Mouse (Mus musculus) myocyte (in vitro differentiated cells): ENCODE results near the gene Mcrip1. TPM values are rescaled to one million over a fixed set of nuclear protein-coding genes. Genes with fewer than 3 reads are reported as not detected.

Source experiments
- H3K27me3 ChIP-seq: one replicate; pipeline ENCODE4 v1.6.1; 2011; ENCODE audit not compliant: control insufficient read depth, insufficient read depth, insufficient read length
- H3K36me3 ChIP-seq: one replicate; pipeline ENCODE4 v1.6.1; 2011; ENCODE audit not compliant: control insufficient read depth, insufficient read depth
- H3K4me2 ChIP-seq: one replicate; pipeline ENCODE4 v1.6.1; 2011; ENCODE audit warnings: low read depth, control low read depth
- H3K4me3 ChIP-seq: one replicate; pipeline ENCODE4 v1.5.1; 2011; ENCODE audit warnings: mild to moderate bottlenecking, control low read depth, moderate library complexity
- H3K79me2 ChIP-seq: one replicate; pipeline ENCODE4 v1.6.1; 2011; ENCODE audit not compliant: control insufficient read depth, insufficient read depth
- H3ac ChIP-seq: one replicate; pipeline ENCODE4 v1.6.1; 2011; ENCODE audit not compliant: control insufficient read depth, insufficient read length
- CEBPB ChIP-seq: IDR thresholded peaks from 2 replicates; pipeline ENCODE4 v1.6.1; 2011; ENCODE audit warnings: mild to moderate bottlenecking, moderate library complexity; ENCODE audit not compliant: poor library complexity, insufficient read depth, severe bottlenecking
- E2F4 ChIP-seq: IDR thresholded peaks from one replicate; pipeline ENCODE4 v1.6.1; 2011; ENCODE audit warnings: mild to moderate bottlenecking, control low read depth, moderate library complexity; ENCODE audit not compliant: insufficient read depth
- MAX ChIP-seq: IDR thresholded peaks from one replicate; pipeline ENCODE4 v1.6.1; 2011; ENCODE audit warnings: low read depth, mild to moderate bottlenecking, control low read depth
- MYOD1 ChIP-seq, 3 experiments: IDR thresholded peaks; one replicate each; pipeline ENCODE4 v1.6.1; 2011; ENCODE audit warnings: control low read depth in 2 of 3, low read depth in 2 of 3, mild to moderate bottlenecking in 2 of 3, moderate library complexity in 1 of 3; ENCODE audit not compliant: insufficient read length in 2 of 3, control insufficient read depth in 1 of 3
- MYOG ChIP-seq, 3 experiments: IDR thresholded peaks; one replicate each; pipeline ENCODE4 v1.6.1; 2011; ENCODE audit warnings: control low read depth in 2 of 3, low read depth in 2 of 3, mild to moderate bottlenecking in 2 of 3; ENCODE audit not compliant: insufficient read length in 2 of 3, control insufficient read depth in 1 of 3, insufficient read depth in 1 of 3
- POLR2A ChIP-seq: IDR thresholded peaks from one replicate; pipeline ENCODE4 v1.6.1; 2011; ENCODE audit warnings: low read depth, mild to moderate bottlenecking, control low read depth, moderate library complexity; ENCODE audit not compliant: insufficient read length
- POLR2AphosphoS2 ChIP-seq: IDR thresholded peaks from one replicate; pipeline ENCODE4 v1.6.1; 2011; ENCODE audit warnings: low read depth, control low read depth; ENCODE audit not compliant: insufficient read length
- REST ChIP-seq: IDR thresholded peaks from one replicate; pipeline ENCODE4 v1.6.1; 2011; ENCODE audit warnings: mild to moderate bottlenecking, control low read depth, moderate library complexity; ENCODE audit not compliant: insufficient read depth, insufficient read length
- SRF ChIP-seq: IDR thresholded peaks from one replicate; pipeline ENCODE4 v1.6.1; 2011; ENCODE audit warnings: low read depth; ENCODE audit not compliant: control insufficient read depth, insufficient read length
- TCF12 ChIP-seq: IDR thresholded peaks from one replicate; pipeline ENCODE4 v1.6.1; 2011; ENCODE audit warnings: mild to moderate bottlenecking, control low read depth; ENCODE audit not compliant: poor library complexity, insufficient read depth, severe bottlenecking
- TCF3 ChIP-seq: IDR thresholded peaks from one replicate; pipeline ENCODE4 v1.6.1; 2011; ENCODE audit warnings: low read depth, control low read depth; ENCODE audit not compliant: insufficient read length
- USF1 ChIP-seq: IDR thresholded peaks from one replicate; pipeline ENCODE4 v1.6.1; 2011; ENCODE audit warnings: low read depth, mild to moderate bottlenecking, control low read depth, moderate library complexity
- polyA plus RNA-seq: library from polyadenylated mRNA; unstranded; fragments of >200 nt; fragmentation: generic; extraction: Trizol; gene quantifications from one replicate; pipeline ENCODE4 v1.2.1, GENCODE M21; 2012; ENCODE audit warnings: missing spikeins

The Mcrip1 gene
- polyA plus RNA-seq, 1 experiment = 237 TPM

DNA sequence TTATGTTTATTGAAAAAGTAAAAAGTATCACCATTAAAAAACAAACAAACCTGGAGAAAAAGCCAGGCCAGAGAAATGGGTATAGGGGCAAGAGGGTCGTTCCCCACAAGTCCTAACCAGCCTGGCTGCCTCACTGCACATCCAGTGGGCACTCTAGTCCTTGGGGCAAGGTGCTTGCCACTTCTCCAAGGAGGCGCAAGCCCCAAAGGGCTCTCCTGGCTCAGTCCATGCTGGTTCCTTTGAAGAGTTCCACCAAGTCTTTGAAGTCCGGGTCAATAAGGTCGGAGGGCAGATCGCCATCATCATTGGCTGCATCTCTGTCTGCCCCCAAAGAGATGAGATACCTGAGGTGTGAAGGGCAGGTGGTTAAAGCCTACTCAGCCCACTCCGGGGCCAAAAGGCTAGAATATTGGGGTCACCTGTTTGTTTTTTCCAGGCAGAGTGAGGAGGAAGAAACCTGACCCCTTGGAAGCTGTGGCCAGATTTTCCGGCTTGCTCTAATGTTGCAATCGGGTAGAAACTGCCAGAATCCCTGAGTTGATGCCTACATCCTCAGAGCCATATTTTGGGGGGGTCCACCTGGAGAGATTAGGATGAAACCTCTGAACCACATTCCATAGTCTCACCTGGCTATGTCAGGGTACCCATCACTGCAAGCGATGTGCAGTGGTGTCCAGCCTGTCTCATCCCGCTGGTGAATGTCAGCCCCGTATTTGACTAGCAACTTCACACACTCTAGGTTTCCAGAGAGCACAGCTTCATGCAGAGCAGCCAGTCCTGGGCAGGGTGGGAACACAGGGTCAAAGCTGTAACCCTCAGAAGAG, 671 bp upstream of the Mcrip1 start:
- TF ChIP-seq CEBPB (peak; percentile 20; the same call in 1 of the 2 replicates), TCF12 (no peak), POLR2AphosphoS2 (no peak), TCF3 (no peak)
- Histone ChIP-seq H3K27me3 (no peaks in the 10 kb centered on the region), H3K4me2 (peak overlapping the region; percentile 99), H3K36me3 (no peaks in the 10 kb centered on the region), H3K79me2 (peaks cover 33% of the 10 kb centered on the region), H3K4me3 (peak overlapping the region; percentile 75), H3ac (peak overlapping the region; percentile 63)

GRCm38 (mm10) chr11:120548786-120549167, 750 bp downstream of the Mcrip1 start:
- TF ChIP-seq MYOG (IDR thresholded peaks at IDR 0.05; ENCODE audit: control insufficient read depth in 1 of 3, insufficient read depth in 1 of 3, insufficient read length in 2 of 3, low read depth in 2 of 3) (peak in 1 of 3 experiments; percentile 20), USF1 (no peak)
- H3K4me2 ChIP-seq = peak overlapping the region; percentile 77

DNA sequence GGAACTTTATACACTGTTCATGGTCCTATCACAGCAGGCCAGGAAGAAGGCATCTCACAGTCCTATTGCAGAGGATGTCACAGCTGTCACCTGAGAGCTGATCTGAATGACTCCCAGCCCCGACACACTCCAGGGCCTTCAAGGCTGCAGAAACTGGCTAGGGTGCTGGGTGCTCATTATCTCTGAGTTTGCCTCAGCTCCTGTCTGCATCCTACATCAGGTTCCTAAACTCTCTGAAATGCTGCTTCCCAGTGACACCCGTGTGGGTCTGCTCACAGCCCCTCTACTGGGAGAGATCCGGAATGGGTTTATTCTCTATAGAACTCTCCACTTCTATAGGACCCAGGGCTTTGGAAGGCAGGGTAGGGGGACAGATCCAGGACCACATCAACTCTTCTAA, 1.3 kb downstream of the Mcrip1 start:
- Histone ChIP-seq H3K79me2 (peaks cover 33% of the 10 kb centered on the region), H3K4me2 (peak overlapping the region; percentile 77)
- no peak for TF ChIP-seq MYOG (IDR thresholded peaks at IDR 0.05; ENCODE audit: control insufficient read depth in 1 of 3, insufficient read depth in 1 of 3, insufficient read length in 2 of 3, low read depth in 2 of 3)
- no peak for TF ChIP-seq CEBPB
- no peak for TF ChIP-seq MYOD1 (IDR thresholded peaks at IDR 0.05; ENCODE audit: control insufficient read depth in 1 of 3, insufficient read length in 2 of 3, low read depth in 2 of 3)
- TF ChIP-seq REST = no peak
- TF ChIP-seq TCF12 = no peak
- TF ChIP-seq POLR2AphosphoS2 = peak; percentile 22
- no peak for TF ChIP-seq TCF3
- TF ChIP-seq E2F4 = no peak
- TF ChIP-seq USF1 = no peak

More at GRCm38 (mm10) chr11:120548786-120549167, 750 bp downstream of the Mcrip1 start:
- peaks cover 5% of the 10 kb centered on the region for H3K36me3 ChIP-seq
- H3ac ChIP-seq = peak overlapping the region; percentile 63
- no peaks in the 10 kb centered on the region for H3K27me3 ChIP-seq
- H3K4me3 ChIP-seq = peak overlapping the region; percentile 75
- H3K79me2 ChIP-seq = peaks cover 33% of the 10 kb centered on the region

DNA sequence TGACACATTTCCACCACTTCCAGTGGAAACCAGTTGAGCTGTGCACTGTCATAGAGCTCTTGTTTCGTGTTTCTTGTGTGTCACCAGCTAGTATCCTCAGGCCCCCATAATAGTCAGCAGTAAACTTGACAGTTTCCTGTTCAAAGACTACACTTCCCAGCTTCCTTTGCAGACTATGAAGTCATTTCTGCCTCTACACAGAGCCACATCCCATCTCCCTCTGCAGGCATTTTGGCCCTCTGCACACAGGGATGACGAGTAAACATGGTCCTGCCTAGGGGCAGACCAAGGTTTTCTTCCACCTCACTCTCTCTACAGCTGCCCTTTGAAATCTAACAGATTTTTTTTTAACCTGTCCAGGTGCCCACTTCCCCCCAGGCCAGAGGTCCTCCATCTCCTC, 2.1 kb downstream of the Mcrip1 start:
- no peak overlapping the region for H3K4me3 ChIP-seq
- TF ChIP-seq MAX (no peak), MYOG (IDR thresholded peaks at IDR 0.05; ENCODE audit: control insufficient read depth in 1 of 3, insufficient read depth in 1 of 3, insufficient read length in 2 of 3, low read depth in 2 of 3) (no peak), TCF12 (no peak), SRF (no peak), E2F4 (no peak), POLR2AphosphoS2 (no peak), TCF3 (no peak), POLR2A (no peak), REST (no peak), USF1 (no peak), MYOD1 (IDR thresholded peaks at IDR 0.05; ENCODE audit: control insufficient read depth in 1 of 3, insufficient read length in 2 of 3, low read depth in 2 of 3) (no peak), CEBPB (no peak)
- no peaks in the 10 kb centered on the region for H3K27me3 ChIP-seq
- peaks cover 9% of the 10 kb centered on the region for H3K36me3 ChIP-seq
- no peak overlapping the region for H3ac ChIP-seq
- peaks cover 33% of the 10 kb centered on the region for H3K79me2 ChIP-seq
- peak overlapping the region; percentile 77 for H3K4me2 ChIP-seq

More for the DNA sequence above, 1.3 kb downstream of the Mcrip1 start:
- H3K4me3 ChIP-seq = peak overlapping the region; percentile 75
- no peaks in the 10 kb centered on the region for H3K27me3 ChIP-seq
- peaks cover 5% of the 10 kb centered on the region for H3K36me3 ChIP-seq
- peak overlapping the region; percentile 63 for H3ac ChIP-seq

DNA sequence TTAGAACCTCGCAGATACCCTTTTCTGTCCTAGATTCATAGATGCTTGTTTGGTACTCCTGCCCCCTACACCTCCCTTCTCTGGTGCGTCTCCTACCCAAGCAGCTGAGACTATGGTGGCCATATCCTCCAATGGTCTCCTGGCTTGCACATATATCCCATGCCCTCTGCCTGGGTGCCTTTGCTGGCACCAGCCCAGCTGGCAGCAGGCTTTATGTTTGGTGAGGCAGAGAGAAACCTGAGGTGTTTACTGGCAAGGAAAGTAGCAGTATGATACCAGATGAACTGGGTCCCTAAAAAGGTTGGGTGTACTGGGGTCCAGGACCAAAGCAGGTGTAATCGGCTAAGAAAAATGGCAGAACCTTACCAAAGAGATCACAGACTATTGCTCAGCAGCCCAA, 3.6 kb downstream of the Mcrip1 start:
- Histone ChIP-seq H3ac (no peak overlapping the region), H3K27me3 (no peaks in the 10 kb centered on the region), H3K4me2 (no peak overlapping the region), H3K79me2 (peaks cover 33% of the 10 kb centered on the region), H3K36me3 (peaks cover 9% of the 10 kb centered on the region), H3K4me3 (no peak overlapping the region)
- TF ChIP-seq REST (no peak), USF1 (no peak), MAX (no peak), TCF3 (no peak), E2F4 (no peak), CEBPB (no peak), TCF12 (no peak), POLR2A (no peak), MYOD1 (IDR thresholded peaks at IDR 0.05; ENCODE audit: control insufficient read depth in 1 of 3, insufficient read length in 2 of 3, low read depth in 2 of 3) (no peak), MYOG (IDR thresholded peaks at IDR 0.05; ENCODE audit: control insufficient read depth in 1 of 3, insufficient read depth in 1 of 3, insufficient read length in 2 of 3, low read depth in 2 of 3) (no peak)
